8 mouse cellular contexts compared by ENCODE assay signal in genomic region chr9:22624966-22625365, GRCm38 (mm10).
A peak's percentile ranks its signal among the peaks of the same experiment; 100 is the strongest.
DNase-seq lines count a peak whose midpoint lies in the region; ATAC-seq lines count a peak whose summit lies in the region.

No protein-coding gene starts in this region.

- DNase-seq in midbrain, embryonic 11.5 days (ENCODE audit: low spot score, missing footprints): peak; percentile 88
- DNase-seq in NIH3T3 (ENCODE audit: low read depth): peak; percentile 81
- DNase-seq in cerebellum, adult 18-20 months: peak; percentile 43 to 46
- DNase-seq in limb, embryonic 10.5 days (ENCODE audit: low spot score): peak; percentile 39
- peak; percentile 58 for DNase-seq in retina, postnatal 1 day
- no peak for DNase-seq in urinary bladder, postnatal 10 days (ENCODE audit: low spot score)

- no peak overlapping the region for H3K9ac ChIP-seq in midbrain, embryonic 11.5 days (ENCODE audit: low read length)
- H3K9ac ChIP-seq in midbrain, embryonic 13.5 days (replicated peaks): no peak overlapping the region

- 0 out of 2 replicates have a peak, but pooled peaks have one; percentile 58 for ATAC-seq in midbrain, embryonic 11.5 days (ENCODE audit: low FRiP score)
- ATAC-seq in midbrain, embryonic 13.5 days: no peak
- ATAC-seq in granulocyte monocyte progenitor cell, adult 5-6 weeks (replicated peaks; ENCODE audit: poor library complexity, severe bottlenecking): peak; percentile 83

- H3K9me3 ChIP-seq in midbrain, embryonic 11.5 days (ENCODE audit: control insufficient read depth, low read length): no peaks in the 10 kb centered on the region
- H3K9me3 ChIP-seq in midbrain, embryonic 13.5 days: no peaks in the 10 kb centered on the region
- H3K9me3 ChIP-seq in limb, embryonic 10.5 days (replicated peaks): no peaks in the 10 kb centered on the region

- 54% methylated on average over 9 of the region's 9 CpGs for WGBS in midbrain, embryonic 11.5 days
- 57% methylated on average over 9 of the region's 9 CpGs for WGBS in midbrain, embryonic 13.5 days
- 55% methylated on average over 9 of the region's 9 CpGs for WGBS in limb, embryonic 10.5 days

- no peak overlapping the region for H3K4me2 ChIP-seq in midbrain, embryonic 11.5 days
- no peak overlapping the region for H3K4me2 ChIP-seq in midbrain, embryonic 13.5 days (replicated peaks)

- no peak overlapping the region for H3K4me3 ChIP-seq in midbrain, embryonic 11.5 days (ENCODE audit: low read depth, low read length)
- no peak overlapping the region for H3K4me3 ChIP-seq in midbrain, embryonic 13.5 days (replicated peaks)
- no peak overlapping the region for H3K4me3 ChIP-seq in limb, embryonic 10.5 days

- H3K4me1 ChIP-seq in midbrain, embryonic 11.5 days (ENCODE audit: control insufficient read depth, insufficient read depth, low read length): no peaks in the 10 kb centered on the region
- H3K4me1 ChIP-seq in midbrain, embryonic 13.5 days (replicated peaks): no peaks in the 10 kb centered on the region
- peaks cover 10% of the 10 kb centered on the region; the same call in 1 of the 2 replicates for H3K4me1 ChIP-seq in limb, embryonic 10.5 days

- no peak overlapping the region for H3K27ac ChIP-seq in midbrain, embryonic 11.5 days (ENCODE audit: low read depth, low read length)
- H3K27ac ChIP-seq in midbrain, embryonic 13.5 days: no peak overlapping the region
- no peak overlapping the region for H3K27ac ChIP-seq in limb, embryonic 10.5 days

- H3K36me3 ChIP-seq in midbrain, embryonic 11.5 days (ENCODE audit: control insufficient read depth, insufficient read depth, low read length): no peaks in the 10 kb centered on the region
- H3K36me3 ChIP-seq in midbrain, embryonic 13.5 days: no peaks in the 10 kb centered on the region
- H3K36me3 ChIP-seq in limb, embryonic 10.5 days: no peaks in the 10 kb centered on the region

- no peaks in the 10 kb centered on the region for H3K27me3 ChIP-seq in midbrain, embryonic 11.5 days (ENCODE audit: control insufficient read depth, insufficient read depth, low read length)
- H3K27me3 ChIP-seq in midbrain, embryonic 13.5 days: no peaks in the 10 kb centered on the region
- H3K27me3 ChIP-seq in limb, embryonic 10.5 days (ENCODE audit: low read depth, poor library complexity, severe bottlenecking): no peaks in the 10 kb centered on the region
